Mouse (Mus musculus) spleen, adult 2 months (tissue): ENCODE data around the gene Filip1l.

Source experiments
- CTCF ChIP-seq: fragments of 200-500 bp; IDR thresholded peaks from 2 replicates; pipeline ENCODE4 v1.5.1; 2011; ENCODE audit warnings: mild to moderate bottlenecking, inconsistent platforms; ENCODE audit not compliant: insufficient read depth, insufficient read length, insufficient replicate concordance; ENCODE audit errors: extremely low read depth
- POLR2A ChIP-seq: fragments of 200-500 bp; IDR thresholded peaks from 2 replicates; pipeline ENCODE4 v1.6.1; 2011; ENCODE audit warnings: low read depth, low read length, inconsistent platforms

- TF ChIP-seq POLR2A (no peak), CTCF (no peak)
Measured at GRCm38 (mm10) chr16:57366941-57367694, 14.2 kb downstream of the Filip1l start.
